Mouse (Mus musculus) neural tube, embryonic 13.5 days (tissue): ENCODE data around the gene Pou2af1. TPM values are rescaled to one million over a fixed set of nuclear protein-coding genes. Genes with fewer than 3 reads are reported as not detected.

ENCODE experiments used
- ATAC-seq: fragments of 200-750 bp; cut with Nextera tagmentation; 2 replicates; pipeline ENCODE4 v1.8.0; 2017; ENCODE audit warnings: low read depth, mild to moderate bottlenecking, moderate TSS enrichment, moderate library complexity
- H3K27ac ChIP-seq: fragments of 300-500 bp; sonication (generic); replicated peaks from 2 replicates; pipeline ENCODE4 v1.5.1; 2015; ENCODE audit warnings: moderate library complexity, mild to moderate bottlenecking, inconsistent platforms
- H3K27me3 ChIP-seq: fragments of 300-500 bp; sonication (generic); 2 replicates; pipeline ENCODE4 v1.6.1; 2015; ENCODE audit warnings: mild to moderate bottlenecking, inconsistent platforms
- H3K36me3 ChIP-seq: fragments of 300-500 bp; sonication (generic); 2 replicates; pipeline ENCODE4 v1.6.1; 2015; ENCODE audit warnings: mild to moderate bottlenecking, inconsistent platforms
- H3K4me1 ChIP-seq: fragments of 300-500 bp; sonication (generic); replicated peaks from 2 replicates; pipeline ENCODE4 v1.6.1; 2015; ENCODE audit warnings: inconsistent platforms
- H3K4me2 ChIP-seq: fragments of 300-500 bp; sonication (generic); 2 replicates; pipeline ENCODE4 v1.6.1; 2015; ENCODE audit warnings: inconsistent platforms, mild to moderate bottlenecking, moderate library complexity
- H3K4me3 ChIP-seq: fragments of 300-500 bp; sonication (generic); 2 replicates; pipeline ENCODE4 v1.5.1; 2015; ENCODE audit warnings: mild to moderate bottlenecking, inconsistent platforms
- H3K9ac ChIP-seq: fragments of 300-500 bp; sonication (generic); 2 replicates; pipeline ENCODE4 v1.6.1; 2015; ENCODE audit warnings: moderate library complexity, mild to moderate bottlenecking, inconsistent platforms
- H3K9me3 ChIP-seq: fragments of 300-500 bp; sonication (generic); 2 replicates; pipeline ENCODE4 v1.6.1; 2016; ENCODE audit warnings: inconsistent platforms
- WGBS: fragments of 180-500 bp; shearing (Covaris S2); methylation state at CpG from one replicate; pipeline ENCODE4 v1.1.7; 2015; 5-methylcytosine and 5-hydroxymethylcytosine counted together
- polyA plus RNA-seq: library from polyadenylated mRNA; unstranded; fragments of >200 nt; fragmentation: Nextera tagmentation; extraction: Ambion mirVana; gene quantifications from 2 replicates; pipeline ENCODE4 v1.2.1, GENCODE M21; 2015

Pou2af1 gene
- polyA plus RNA-seq, 1 experiment from 2014 or later: not detected

DNA sequence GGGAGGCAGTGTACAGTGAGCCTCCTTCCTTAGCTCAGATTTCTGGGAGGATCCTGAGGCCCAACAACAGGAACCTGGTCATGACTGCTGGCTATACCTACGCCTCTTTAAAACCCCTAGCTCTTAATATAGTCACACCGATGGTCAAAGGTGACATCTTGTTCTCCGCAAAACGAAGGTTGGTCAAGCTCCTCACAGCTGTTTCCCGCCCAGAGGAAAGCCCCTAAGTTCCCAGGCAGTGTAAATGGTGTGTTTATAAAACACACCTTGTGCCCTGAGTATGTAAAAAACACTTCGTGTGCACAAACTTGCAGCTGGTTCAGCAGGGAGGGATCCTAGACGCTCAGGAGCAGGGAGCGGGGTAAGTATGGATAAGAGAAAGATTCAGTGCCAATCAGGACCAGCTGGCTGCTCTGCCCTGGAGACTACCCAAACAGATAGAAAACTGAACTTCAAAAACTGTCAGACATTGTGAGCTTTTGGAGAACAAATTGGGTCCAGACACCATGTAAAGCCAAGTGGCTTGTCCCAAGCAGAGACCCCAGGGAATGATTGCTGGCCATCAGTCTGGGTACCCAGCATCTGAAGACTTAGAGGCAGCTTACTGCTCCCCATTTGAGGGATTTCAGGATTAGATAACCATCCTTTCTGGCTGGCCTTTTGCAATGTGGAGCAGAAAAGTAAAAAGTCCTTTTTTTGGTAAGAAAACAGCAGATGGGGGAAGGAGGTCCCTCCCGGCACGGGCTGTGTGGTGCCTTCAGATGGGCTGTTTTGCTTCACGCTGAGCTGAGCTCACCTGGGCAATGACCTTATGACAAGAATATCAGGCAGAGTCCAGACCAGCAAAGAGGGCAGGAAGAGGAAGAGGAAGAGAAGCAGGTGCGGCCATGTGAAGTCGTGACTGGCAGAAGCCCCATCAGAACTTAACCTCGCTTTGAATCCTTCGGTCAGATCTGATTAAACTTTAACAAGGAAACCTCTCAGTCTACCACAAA is 30.5 kb upstream of the Pou2af1 start:
- no peaks in the 10 kb centered on the region for H3K36me3 ChIP-seq
- no peak for ATAC-seq
- no peaks in the 10 kb centered on the region for H3K27me3 ChIP-seq
- no peak overlapping the region for H3K4me3 ChIP-seq
- WGBS: 90% methylated on average over 15 of the region's 15 CpGs
- no peaks in the 10 kb centered on the region for H3K4me1 ChIP-seq
- no peak overlapping the region for H3K9ac ChIP-seq
- no peak overlapping the region for H3K27ac ChIP-seq
- H3K9me3 ChIP-seq: no peaks in the 10 kb centered on the region
- H3K4me2 ChIP-seq: no peak overlapping the region

DNA sequence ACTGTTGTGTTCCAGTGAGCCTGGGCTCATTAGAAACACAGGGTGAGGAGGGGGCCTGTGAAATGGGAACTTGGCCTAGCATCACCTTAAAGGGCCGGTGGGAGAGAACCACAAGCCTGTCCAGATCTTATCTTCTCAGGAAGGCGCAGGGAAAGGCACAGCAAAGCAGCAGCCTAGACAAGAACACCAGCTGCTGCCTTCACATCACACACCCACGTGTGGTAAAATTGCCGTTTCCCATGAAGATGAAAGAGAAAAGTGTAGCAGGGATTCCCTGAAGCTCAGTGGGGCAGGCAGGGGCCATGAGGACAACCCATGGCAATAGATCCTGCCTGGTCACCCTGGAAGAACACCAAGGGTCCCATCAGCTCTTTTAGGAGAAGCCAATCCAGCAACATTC is 28.1 kb upstream of the Pou2af1 start:
- H3K4me2 ChIP-seq: no peak overlapping the region
- H3K27me3 ChIP-seq: no peaks in the 10 kb centered on the region
- H3K36me3 ChIP-seq: no peaks in the 10 kb centered on the region
- no peak overlapping the region for H3K9ac ChIP-seq
- no peak overlapping the region for H3K27ac ChIP-seq
- H3K4me3 ChIP-seq: no peak overlapping the region
- WGBS: 68% methylated on average over 4 of the region's 4 CpGs
- H3K9me3 ChIP-seq: no peaks in the 10 kb centered on the region
- no peak for ATAC-seq
- H3K4me1 ChIP-seq: no peaks in the 10 kb centered on the region

DNA sequence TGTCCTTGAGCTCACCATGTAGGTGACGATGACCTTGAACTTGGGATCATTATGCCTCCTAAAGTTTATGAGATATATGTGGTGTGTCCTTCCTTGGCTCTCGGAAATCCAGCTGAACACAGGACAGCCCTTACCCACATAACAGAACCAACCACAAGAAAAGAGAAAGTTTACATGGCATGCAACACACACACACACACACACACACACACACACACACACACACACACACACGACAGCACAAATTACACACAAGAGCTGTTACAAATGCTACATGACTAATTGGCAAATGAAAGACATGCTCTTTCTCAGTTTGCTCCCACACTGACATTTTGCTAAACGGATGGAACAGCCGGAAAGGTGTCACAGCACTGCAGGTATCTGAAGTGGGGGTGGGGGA is 27.6 kb upstream of the Pou2af1 start:
- Histone ChIP-seq H3K27me3 (no peaks in the 10 kb centered on the region), H3K36me3 (no peaks in the 10 kb centered on the region), H3K9ac (no peak overlapping the region), H3K27ac (no peak overlapping the region), H3K4me1 (no peaks in the 10 kb centered on the region), H3K4me3 (no peak overlapping the region), H3K9me3 (no peaks in the 10 kb centered on the region), H3K4me2 (no peak overlapping the region)
- ATAC-seq: no peak
- WGBS: 90% methylated on average over 5 of the region's 5 CpGs

GRCm38 (mm10) chr9:51190655-51191054 is 22.9 kb upstream of the Pou2af1 start:
- Histone ChIP-seq H3K4me1 (no peaks in the 10 kb centered on the region), H3K9ac (no peak overlapping the region), H3K27ac (no peak overlapping the region), H3K9me3 (0 out of 2 replicates have a peak, but pooled peaks cover 4% of the 10 kb centered on the region), H3K4me2 (no peak overlapping the region), H3K27me3 (no peaks in the 10 kb centered on the region), H3K4me3 (no peak overlapping the region), H3K36me3 (no peaks in the 10 kb centered on the region)
- WGBS: 92% methylated on average over 3 of the region's 3 CpGs
- ATAC-seq: no peak

DNA sequence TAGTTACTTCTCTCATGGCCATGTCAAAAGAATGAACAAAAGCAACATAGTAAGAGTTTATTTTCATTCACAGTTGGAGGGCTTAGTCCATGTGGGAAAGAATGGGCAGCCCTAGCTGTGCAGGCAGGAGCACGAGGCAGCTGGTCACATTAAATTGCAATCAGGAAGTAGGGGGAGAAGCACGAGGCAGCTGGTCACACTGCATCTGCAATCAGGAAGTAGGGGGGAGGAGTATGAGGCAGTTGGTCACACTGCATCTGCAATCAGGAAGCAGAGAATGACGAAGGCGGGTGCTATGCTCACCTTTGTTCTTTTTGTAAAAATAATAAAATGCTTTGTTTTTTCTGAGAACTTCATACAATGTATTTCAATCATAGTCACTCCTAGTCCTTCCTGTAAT is 18.7 kb upstream of the Pou2af1 start:
- Histone ChIP-seq H3K4me3 (no peak overlapping the region), H3K4me1 (no peaks in the 10 kb centered on the region), H3K9ac (no peak overlapping the region), H3K36me3 (no peaks in the 10 kb centered on the region), H3K4me2 (no peak overlapping the region), H3K9me3 (0 out of 2 replicates have a peak, but pooled peaks cover 4% of the 10 kb centered on the region), H3K27me3 (no peaks in the 10 kb centered on the region), H3K27ac (no peak overlapping the region)
- 78% methylated on average over 4 of the region's 4 CpGs for WGBS
- ATAC-seq: no peak

GRCm38 (mm10) chr9:51208974-51209332 is 4.6 kb upstream of the Pou2af1 start:
- Histone ChIP-seq H3K4me2 (no peak overlapping the region), H3K36me3 (no peaks in the 10 kb centered on the region), H3K9ac (no peak overlapping the region), H3K4me1 (no peaks in the 10 kb centered on the region), H3K9me3 (no peaks in the 10 kb centered on the region), H3K4me3 (no peak overlapping the region), H3K27ac (no peak overlapping the region), H3K27me3 (no peaks in the 10 kb centered on the region)
- WGBS: 87% methylated on average over 2 of the region's 2 CpGs
- ATAC-seq: no peak

GRCm38 (mm10) chr9:51211191-51211590 is 2.3 kb upstream of the Pou2af1 start:
- Histone ChIP-seq H3K4me3 (no peak overlapping the region), H3K27ac (no peak overlapping the region), H3K4me1 (no peaks in the 10 kb centered on the region), H3K27me3 (no peaks in the 10 kb centered on the region), H3K4me2 (no peak overlapping the region), H3K9ac (no peak overlapping the region), H3K36me3 (no peaks in the 10 kb centered on the region), H3K9me3 (no peaks in the 10 kb centered on the region)
- no peak for ATAC-seq
- WGBS: 72% methylated on average over 6 of the region's 6 CpGs

DNA sequence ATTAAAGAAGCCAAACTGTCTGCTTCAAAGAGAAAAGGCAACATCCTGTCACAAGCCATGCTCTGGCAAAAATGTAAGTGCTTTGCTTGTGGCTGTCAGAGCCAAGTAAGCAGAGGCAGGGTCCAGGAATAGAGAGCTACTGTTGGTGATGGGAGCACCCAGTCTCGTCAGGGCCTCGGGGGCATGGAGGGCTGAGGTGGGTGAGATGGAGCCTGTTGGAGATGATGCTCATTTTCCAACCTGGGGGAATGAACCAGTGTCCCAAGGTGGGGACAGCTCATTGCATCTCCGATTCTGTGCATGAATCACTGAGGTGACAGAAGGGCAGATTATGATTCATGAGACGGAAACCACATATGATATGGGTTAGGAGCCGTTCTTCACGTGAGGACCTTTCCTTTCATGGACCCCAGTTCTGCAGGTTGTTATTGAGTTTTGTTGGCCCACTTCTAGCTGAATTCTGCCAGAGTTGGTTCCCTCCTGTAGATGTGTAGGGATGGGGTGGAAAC is 275 bp downstream of the Pou2af1 start:
- no peaks in the 10 kb centered on the region for H3K9me3 ChIP-seq
- no peaks in the 10 kb centered on the region for H3K36me3 ChIP-seq
- H3K4me2 ChIP-seq: no peak overlapping the region
- 95% methylated on average over 6 of the region's 6 CpGs for WGBS
- no peak for ATAC-seq
- no peaks in the 10 kb centered on the region for H3K27me3 ChIP-seq
- H3K9ac ChIP-seq: no peak overlapping the region
- no peak overlapping the region for H3K4me3 ChIP-seq
- H3K27ac ChIP-seq: no peak overlapping the region
- no peaks in the 10 kb centered on the region for H3K4me1 ChIP-seq

DNA sequence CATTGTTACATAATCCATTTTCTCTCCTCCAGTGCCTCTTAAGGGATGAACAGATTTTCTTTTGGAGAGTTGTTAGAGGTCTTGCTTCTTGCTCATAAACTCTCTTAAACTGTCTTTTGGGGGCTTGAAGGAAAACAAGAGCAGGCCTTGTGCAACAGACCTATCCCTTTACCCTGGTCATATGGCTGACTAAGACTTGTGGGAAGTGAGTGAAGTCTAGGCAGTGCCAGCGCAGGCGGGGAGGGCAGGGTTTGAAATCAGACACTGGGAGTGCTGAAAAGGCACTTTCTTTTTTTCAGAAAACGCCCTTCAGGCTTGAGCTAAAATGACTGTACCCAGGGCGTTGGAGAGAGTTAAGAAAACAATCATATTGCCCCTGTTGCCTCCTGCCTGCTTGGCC is 1.8 kb downstream of the Pou2af1 start:
- H3K27me3 ChIP-seq: no peaks in the 10 kb centered on the region
- H3K27ac ChIP-seq: no peak overlapping the region
- H3K36me3 ChIP-seq: no peaks in the 10 kb centered on the region
- WGBS: 51% methylated on average over 4 of the region's 4 CpGs
- no peaks in the 10 kb centered on the region for H3K4me1 ChIP-seq
- H3K4me2 ChIP-seq: no peak overlapping the region
- ATAC-seq: no peak
- no peak overlapping the region for H3K4me3 ChIP-seq
- no peak overlapping the region for H3K9ac ChIP-seq
- no peaks in the 10 kb centered on the region for H3K9me3 ChIP-seq

- 84% methylated on average over 6 of the region's 6 CpGs for WGBS
- H3K4me1 ChIP-seq: no peaks in the 10 kb centered on the region
- ATAC-seq: no peak
- H3K27ac ChIP-seq: no peak overlapping the region
- no peaks in the 10 kb centered on the region for H3K36me3 ChIP-seq
- no peak overlapping the region for H3K9ac ChIP-seq
- no peaks in the 10 kb centered on the region for H3K27me3 ChIP-seq
- H3K9me3 ChIP-seq: no peaks in the 10 kb centered on the region
- no peak overlapping the region for H3K4me2 ChIP-seq
- no peak overlapping the region for H3K4me3 ChIP-seq
Observed at GRCm38 (mm10) chr9:51215949-51216348, 2.4 kb downstream of the Pou2af1 start.

DNA sequence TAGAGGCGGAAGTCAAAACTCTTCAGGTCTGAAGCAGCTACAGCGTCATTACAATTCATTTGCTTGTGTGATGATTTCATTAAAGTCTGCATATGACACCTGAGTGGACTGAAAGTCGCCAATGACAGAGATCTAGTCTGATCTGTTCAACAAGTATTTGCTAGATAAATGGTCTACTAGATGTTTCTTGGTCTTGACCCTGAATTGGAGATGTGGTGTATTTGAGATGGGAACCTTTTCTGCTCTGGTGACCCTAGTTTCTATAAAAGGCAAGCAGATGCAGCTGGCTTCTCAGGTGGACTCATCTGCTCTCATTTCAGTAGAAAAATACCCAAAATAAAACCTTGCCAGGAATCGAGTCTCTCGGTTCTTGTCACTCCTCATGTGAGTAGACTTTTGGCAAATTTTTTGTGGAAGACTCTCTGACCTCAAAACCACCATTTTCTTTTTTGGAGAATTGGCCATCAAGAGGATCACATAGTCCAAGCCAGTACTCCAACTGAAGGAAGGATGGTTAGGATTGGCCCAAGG is 12.2 kb downstream of the Pou2af1 start:
- peaks cover 12% of the 10 kb centered on the region for H3K27me3 ChIP-seq
- no peak overlapping the region for H3K4me2 ChIP-seq
- ATAC-seq: no peak
- no peak overlapping the region for H3K4me3 ChIP-seq
- 86% methylated on average over 5 of the region's 5 CpGs for WGBS
- H3K4me1 ChIP-seq: no peaks in the 10 kb centered on the region
- H3K36me3 ChIP-seq: no peaks in the 10 kb centered on the region
- H3K9me3 ChIP-seq: no peaks in the 10 kb centered on the region
- H3K9ac ChIP-seq: no peak overlapping the region
- no peak overlapping the region for H3K27ac ChIP-seq

DNA sequence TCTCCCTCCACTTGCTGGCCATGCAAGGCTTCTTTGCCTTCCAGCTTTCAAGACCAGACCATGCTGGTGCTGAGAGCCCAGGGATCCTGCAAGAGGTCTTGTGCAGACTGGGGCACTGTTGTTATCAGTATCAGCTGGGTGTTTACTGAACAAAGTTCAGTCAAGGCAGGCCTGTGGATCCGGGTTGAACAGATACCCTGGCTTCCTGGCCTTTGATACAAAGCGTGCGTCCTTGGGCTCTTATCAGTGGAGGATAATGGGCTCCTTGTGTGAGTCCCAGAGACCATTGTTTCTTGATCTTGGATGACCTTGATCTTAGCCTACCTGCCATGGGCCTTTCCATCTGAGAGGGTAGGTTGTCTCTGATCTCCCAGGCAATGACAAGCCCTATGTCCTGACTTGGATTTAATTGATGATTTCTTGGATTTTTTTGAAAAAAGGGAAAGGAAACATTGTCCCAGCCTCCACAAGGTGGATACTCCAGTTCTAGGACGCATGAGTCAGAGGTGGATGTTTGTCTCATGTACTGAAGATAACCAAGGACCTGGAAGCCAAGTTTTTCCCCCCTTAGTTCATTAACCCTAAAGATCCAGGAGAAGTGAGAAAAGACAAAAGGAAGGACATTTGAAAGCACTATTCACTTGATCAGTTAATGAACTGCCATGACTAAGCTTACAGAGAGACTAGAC is 17.3 kb downstream of the Pou2af1 start:
- ATAC-seq: no peak
- Histone ChIP-seq H3K4me3 (no peak overlapping the region), H3K27me3 (peaks cover 31% of the 10 kb centered on the region), H3K36me3 (no peaks in the 10 kb centered on the region), H3K4me2 (no peak overlapping the region), H3K9ac (no peak overlapping the region), H3K4me1 (no peaks in the 10 kb centered on the region), H3K27ac (no peak overlapping the region), H3K9me3 (no peaks in the 10 kb centered on the region)
- 90% methylated on average over 4 of the region's 4 CpGs for WGBS
